Mouse (Mus musculus): ENCODE results near the gene Rcbtb2. TPM values are rescaled to one million over a fixed set of nuclear protein-coding genes. Genes with fewer than 3 reads are reported as not detected.

The Rcbtb2 gene
- total and polyA plus RNA-seq, 3 experiments: 34.1 to 49.0 (median 36.9) TPM

DNA sequence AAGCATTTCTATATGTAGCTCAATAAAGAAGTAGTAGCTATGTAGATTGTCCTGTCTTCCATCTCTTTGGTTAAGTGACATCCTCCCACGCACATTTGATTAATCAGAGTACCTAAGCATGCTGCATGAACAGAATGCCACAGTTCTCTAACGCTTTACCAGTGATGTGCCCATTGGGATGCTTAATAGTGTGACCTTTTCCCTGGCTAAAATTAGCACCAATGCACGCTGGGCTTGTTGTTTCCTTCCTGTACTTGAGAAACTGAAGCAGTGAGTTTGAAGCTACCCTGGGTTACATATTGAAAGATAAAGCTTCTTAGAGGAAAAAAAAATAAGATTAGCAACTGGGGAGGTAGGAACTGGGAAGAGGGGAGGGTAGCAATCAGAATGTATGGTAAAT lies 81.2 kb downstream of the Rcbtb2 start:
- Histone ChIP-seq H3K4me1 (ENCODE audit: control insufficient read depth in 1 of 2, insufficient read depth in 2 of 2) (peaks cover 0 to 3% of the 10 kb centered on the region in 2 experiments; a peak in 1 of 4 replicates), H3K9ac (ENCODE audit: insufficient read depth, low read depth) (no peak overlapping the region), H3K4me3 (replicated peaks in 1 of 3; ENCODE audit: low read depth in 2 of 3, low read length in 2 of 3, poor library complexity in 1 of 3) (no peak overlapping the region), H3K79me2 (replicated peaks; ENCODE audit: control insufficient read depth, extremely low read depth, insufficient read depth, poor library complexity, severe bottlenecking) (no peaks in the 10 kb centered on the region), H3K9me3 (replicated peaks; ENCODE audit: low read length) (no peaks in the 10 kb centered on the region), H3K27ac (ENCODE audit: insufficient read depth, low read depth) (no peak overlapping the region), H3K4me2 (ENCODE audit: insufficient read depth, low read depth, poor library complexity, severe bottlenecking) (no peak overlapping the region), H3K36me3 (replicated peaks in 1 of 2; ENCODE audit: control insufficient read depth in 1 of 2, insufficient read depth in 1 of 2, low read length in 1 of 2) (peaks cover 15 to 16% of the 10 kb centered on the region in 2 experiments), H3K27me3 (replicated peaks) (no peaks in the 10 kb centered on the region)
- DNase-seq (ENCODE audit: extremely low read depth): no peak
- no peak for TF ChIP-seq USF2 (conservative IDR thresholded peaks at IDR 0.05; ENCODE audit: low read depth, low read length)
- TF ChIP-seq MXI1 (IDR thresholded peaks at IDR 0.05; ENCODE audit: low read depth, low read length): no peak
- TF ChIP-seq ELF1 (IDR thresholded peaks at IDR 0.05; ENCODE audit: low read depth, low read length): no peak
- no peak for TF ChIP-seq MAX (IDR thresholded peaks at IDR 0.05; ENCODE audit: low read length)
- TF ChIP-seq POLR2A (IDR thresholded peaks at IDR 0.05; ENCODE audit: low read depth, low read length): no peak
- TF ChIP-seq IRF4 (IDR thresholded peaks at IDR 0.05; ENCODE audit: low read depth, low read length): no peak
- TF ChIP-seq HCFC1 (IDR thresholded peaks at IDR 0.05; ENCODE audit: low read depth, low read length): no peak
- TF ChIP-seq USF1 (IDR thresholded peaks at IDR 0.05; ENCODE audit: low read depth, low read length): no peak
- no peak for TF ChIP-seq EP300 (IDR thresholded peaks at IDR 0.05; ENCODE audit: low read length)
- no peak for TF ChIP-seq MEF2A (IDR thresholded peaks at IDR 0.05; ENCODE audit: borderline replicate concordance, low read depth, low read length)
- TF ChIP-seq MAFK (IDR thresholded peaks at IDR 0.05; ENCODE audit: insufficient replicate concordance, low read length): no peak
- TF ChIP-seq TCF12 (IDR thresholded peaks at IDR 0.05; ENCODE audit: low read depth, low read length): no peak
- TF ChIP-seq PAX5 (IDR thresholded peaks at IDR 0.05; ENCODE audit: low read length): no peak
- TF ChIP-seq ZC3H11A (IDR thresholded peaks at IDR 0.05; ENCODE audit: low read depth, low read length): no peak
- no peak for TF ChIP-seq BHLHE40 (IDR thresholded peaks at IDR 0.05; ENCODE audit: low read depth, low read length)
- no peak for TF ChIP-seq ETS1 (conservative IDR thresholded peaks at IDR 0.05; ENCODE audit: low read depth, low read length)
- no peak for TF ChIP-seq JUND (conservative IDR thresholded peaks at IDR 0.05; ENCODE audit: low read depth, low read length)
- no peak for TF ChIP-seq GABPA (IDR thresholded peaks at IDR 0.05; ENCODE audit: insufficient replicate concordance, low read depth, low read length)
- no peak for TF ChIP-seq UBTF (IDR thresholded peaks at IDR 0.05; ENCODE audit: low read depth, low read length)
- no peak for TF ChIP-seq CTCF (conservative IDR thresholded peaks at IDR 0.05 in 1 of 2, IDR thresholded peaks at IDR 0.05 in 1 of 2; ENCODE audit: low read depth in 2 of 2, low read length in 2 of 2)
- in situ Hi-C loops (cut with MboI; ENCODE audit: low pct_ligation_motif_present, low pct_unique_long_range_greater_than_20kb, low sequenced_read_pairs) (no loop called here), dilution Hi-C loops (cut with MboI; ENCODE audit: extremely low pct_ligation_motif_present, extremely low pct_unique_long_range_greater_than_20kb, low sequenced_read_pairs) (no loop called here)

DNA sequence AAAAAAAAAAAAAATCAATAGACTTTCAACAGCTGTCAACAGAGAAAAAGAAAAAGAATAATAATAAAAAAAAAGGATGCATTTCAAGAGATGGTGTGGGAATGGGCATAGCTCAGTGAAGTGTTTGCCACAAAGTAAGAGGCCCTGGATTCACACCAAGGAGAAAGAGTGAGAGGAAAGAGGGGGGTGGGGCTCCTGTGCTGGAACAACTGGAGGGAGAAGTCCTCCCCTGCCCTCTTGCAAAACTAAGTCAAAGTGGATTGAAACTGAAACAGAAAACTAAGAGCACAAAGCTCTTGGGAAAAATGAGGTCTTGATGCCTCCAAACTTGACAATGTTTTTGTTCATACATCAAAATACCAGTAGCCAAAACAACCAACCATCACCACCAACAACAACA lies 86.4 kb downstream of the Rcbtb2 start:
- dilution Hi-C loops (cut with MboI; ENCODE audit: extremely low pct_ligation_motif_present, extremely low pct_unique_long_range_greater_than_20kb, low sequenced_read_pairs): no loop called here
- Histone ChIP-seq H3K9ac (ENCODE audit: insufficient read depth, low read depth) (no peak overlapping the region), H3K9me3 (replicated peaks; ENCODE audit: low read length) (no peaks in the 10 kb centered on the region), H3K27ac (ENCODE audit: insufficient read depth, low read depth) (no peak overlapping the region), H3K4me3 (replicated peaks in 1 of 3; ENCODE audit: low read depth in 2 of 3, low read length in 2 of 3, poor library complexity in 1 of 3) (no peak overlapping the region), H3K27me3 (replicated peaks) (no peaks in the 10 kb centered on the region), H3K4me2 (ENCODE audit: insufficient read depth, low read depth, poor library complexity, severe bottlenecking) (no peak overlapping the region; the same call in 1 of the 2 replicates), H3K4me1 (ENCODE audit: control insufficient read depth in 1 of 2, insufficient read depth in 2 of 2) (peaks cover 0 to 15% of the 10 kb centered on the region in 2 experiments; a peak in 2 of 4 replicates), H3K79me2 (replicated peaks; ENCODE audit: control insufficient read depth, extremely low read depth, insufficient read depth, poor library complexity, severe bottlenecking) (no peaks in the 10 kb centered on the region), H3K36me3 (replicated peaks in 1 of 2; ENCODE audit: control insufficient read depth in 1 of 2, insufficient read depth in 1 of 2, low read length in 1 of 2) (peaks cover 11 to 17% of the 10 kb centered on the region in 2 experiments)
- TF ChIP-seq ELF1 (IDR thresholded peaks at IDR 0.05; ENCODE audit: low read depth, low read length): no peak
- no peak for TF ChIP-seq NRF1 (IDR thresholded peaks at IDR 0.05; ENCODE audit: low read depth, low read length)
- TF ChIP-seq SMC3 (IDR thresholded peaks at IDR 0.05; ENCODE audit: low read depth, low read length): no peak
- TF ChIP-seq IRF4 (IDR thresholded peaks at IDR 0.05; ENCODE audit: low read depth, low read length): no peak
- no peak for TF ChIP-seq TCF12 (IDR thresholded peaks at IDR 0.05; ENCODE audit: low read depth, low read length)
- no peak for TF ChIP-seq ETS1 (conservative IDR thresholded peaks at IDR 0.05; ENCODE audit: low read depth, low read length)
- TF ChIP-seq HCFC1 (IDR thresholded peaks at IDR 0.05; ENCODE audit: low read depth, low read length): no peak
- no peak for TF ChIP-seq KAT2A (IDR thresholded peaks at IDR 0.05; ENCODE audit: insufficient replicate concordance, low read length)
- no peak for TF ChIP-seq ZMIZ1 (IDR thresholded peaks at IDR 0.05; ENCODE audit: low read depth, low read length)
- no peak for TF ChIP-seq MXI1 (IDR thresholded peaks at IDR 0.05; ENCODE audit: low read depth, low read length)
- no peak for TF ChIP-seq JUN (IDR thresholded peaks at IDR 0.05; ENCODE audit: insufficient read depth, low read depth, low read length)
- TF ChIP-seq ZKSCAN1 (IDR thresholded peaks at IDR 0.05; ENCODE audit: borderline replicate concordance, low read depth, low read length): no peak
- TF ChIP-seq UBTF (IDR thresholded peaks at IDR 0.05; ENCODE audit: low read depth, low read length): no peak
- TF ChIP-seq E2F4 (IDR thresholded peaks at IDR 0.05; ENCODE audit: insufficient replicate concordance, low read depth, low read length): no peak
- TF ChIP-seq SIN3A (IDR thresholded peaks at IDR 0.05; ENCODE audit: low read length): no peak
- TF ChIP-seq NELFE (IDR thresholded peaks at IDR 0.05; ENCODE audit: low read depth, low read length): no peak
- TF ChIP-seq GABPA (IDR thresholded peaks at IDR 0.05; ENCODE audit: insufficient replicate concordance, low read depth, low read length): no peak
- TF ChIP-seq PAX5 (IDR thresholded peaks at IDR 0.05; ENCODE audit: low read length): no peak
- in situ Hi-C loops (cut with MboI; ENCODE audit: low pct_ligation_motif_present, low pct_unique_long_range_greater_than_20kb, low sequenced_read_pairs): no loop called here
- DNase-seq (ENCODE audit: extremely low read depth): no peak

Data from CH12.LX (cell line).